Mouse (Mus musculus) heart, postnatal 14 days (tissue): ENCODE data around the gene Mpdu1. TPM values are rescaled to one million over a fixed set of nuclear protein-coding genes. Genes with fewer than 3 reads are reported as not detected.

Experiments
- microRNA-seq, 2 experiments: library from miRNA; unstranded; fragments of <30 nt; microRNA quantifications; one replicate each; pipeline ENCODE4 v1.2.0; 2021 to 2022
- total RNA-seq, 2 experiments: library from RNA; stranded (reverse); gene quantifications; 2 replicates each; pipeline ENCODE4 v1.2.3; 2021

The Mpdu1 gene
- total RNA-seq, 2 experiments from 2014 or later, result 20.9 to 21.6 TPM

Small RNA genes lying within 50 kb of the gene (microRNA-seq; reads per million reads assigned to microRNA genes)
- gene Mir1934, result 6.2 to 9.7 reads per million in 2 experiments
- 0 reads per million in 2 experiments for gene Mir467f

Other genes starting within 250 kb of the Mpdu1 start
- 10 to 100 TPM; 45.7 to 50.6 TPM for gene Kdm6b, start 249.0 kb downstream of the Mpdu1 start, total RNA-seq
- gene Dnah2, start 113.5 kb downstream of the Mpdu1 start, total RNA-seq, result under 1 TPM; 0.07 to 0.38 TPM
- 10 to 100 TPM; 60.5 to 70.3 TPM for gene Efnb3, start 102.4 kb downstream of the Mpdu1 start, total RNA-seq
- 1 to 10 TPM; 4.3 to 6.5 TPM for gene Wrap53, start 82.4 kb downstream of the Mpdu1 start, total RNA-seq
- gene Trp53, start 82.3 kb downstream of the Mpdu1 start, total RNA-seq, result 10 to 100 TPM; 22.1 to 27.3 TPM
- 10 to 100 TPM; 31.8 to 31.9 TPM for gene Atp1b2, start 56.7 kb downstream of the Mpdu1 start, total RNA-seq
- not detected for gene Shbg, start 44.7 kb downstream of the Mpdu1 start, total RNA-seq
- gene Sat2, start 40.6 kb downstream of the Mpdu1 start, total RNA-seq, result 1 to 10 TPM; 1.6 to 2.5 TPM
- gene Fxr2, start 29.7 kb downstream of the Mpdu1 start, total RNA-seq, result 10 to 100 TPM; 69.2 to 71.6 TPM
- gene Sox15, start 7.3 kb downstream of the Mpdu1 start, total RNA-seq, result not detected
- 1 to 10 TPM; 5.6 to 7.5 TPM for gene Cd68, start 3.5 kb upstream of the Mpdu1 start, total RNA-seq
- gene Eif4a1, start 9.8 kb upstream of the Mpdu1 start, total RNA-seq, result 100 to 1,000 TPM; 236 to 287 TPM
- gene Senp3, start 19.4 kb upstream of the Mpdu1 start, total RNA-seq, result 10 to 100 TPM; 39.7 to 42.1 TPM
- 1 to 10 TPM; 2.7 to 3.2 TPM for gene Tnfsf13, start 23.1 kb upstream of the Mpdu1 start, total RNA-seq
- gene Tnfsf12, start 33.2 kb upstream of the Mpdu1 start, total RNA-seq, result 10 to 100 TPM; 14.8 to 20.2 TPM
- 1 to 10 TPM; 2.9 to 4.1 TPM for gene Tnfsfm13, start 33.5 kb upstream of the Mpdu1 start, total RNA-seq
- 10 to 100 TPM; 35.6 to 37.5 TPM for gene Polr2a, start 96.0 kb upstream of the Mpdu1 start, total RNA-seq
- under 1 TPM in 1 of 2 experiments, not detected in 1; 0.12 TPM for gene Slc35g3, start 99.3 kb upstream of the Mpdu1 start, total RNA-seq
- 10 to 100 TPM; 36.5 to 43.3 TPM for gene Zbtb4, start 103.3 kb upstream of the Mpdu1 start, total RNA-seq
- 1 to 10 TPM; 5.4 to 6.0 TPM for gene Chrnb1, start 133.3 kb upstream of the Mpdu1 start, total RNA-seq
- gene Fgf11, start 139.2 kb upstream of the Mpdu1 start, total RNA-seq, result 1 to 10 TPM; 2.6 to 2.8 TPM
- under 1 TPM; 0.54 to 0.65 TPM for gene Tmem102, start 143.0 kb upstream of the Mpdu1 start, total RNA-seq
- not detected for gene Gm39566, start 152.7 kb upstream of the Mpdu1 start, total RNA-seq
- not detected for gene Spem2, start 155.8 kb upstream of the Mpdu1 start, total RNA-seq
- not detected for gene Spem1, start 159.5 kb upstream of the Mpdu1 start, total RNA-seq
- 10 to 100 TPM in 1 of 2 experiments, 1 to 10 TPM in 1; 7.9 to 10.4 TPM for gene Nlgn2, start 175.1 kb upstream of the Mpdu1 start, total RNA-seq
- gene Tmem256, start 175.9 kb upstream of the Mpdu1 start, total RNA-seq, result 100 to 1,000 TPM; 134 to 138 TPM
- 10 to 100 TPM; 34.0 to 35.9 TPM for gene Plscr3, start 183.7 kb upstream of the Mpdu1 start, total RNA-seq
- under 1 TPM in 1 of 2 experiments, not detected in 1; 0.24 TPM for gene Tnk1, start 196.1 kb upstream of the Mpdu1 start, total RNA-seq
- gene Tmem95, start 215.4 kb upstream of the Mpdu1 start, total RNA-seq, result not detected
- 1 to 10 TPM; 3.1 to 3.8 TPM for gene Kctd11, start 218.8 kb upstream of the Mpdu1 start, total RNA-seq
- gene Acap1, start 232.9 kb upstream of the Mpdu1 start, total RNA-seq, result 1 to 10 TPM; 2.3 to 6.8 TPM
- gene 2810408A11Rik, start 238.3 kb upstream of the Mpdu1 start, total RNA-seq, result 1 to 10 TPM in 1 of 2 experiments, under 1 TPM in 1; 0.95 to 1.1 TPM
- gene Neurl4, start 238.4 kb upstream of the Mpdu1 start, total RNA-seq, result 10 to 100 TPM; 43.5 to 45.8 TPM